Mouse (Mus musculus) mammary gland, adult 2 months (tissue): ENCODE results near the gene Itga9. TPM values are rescaled to one million over a fixed set of nuclear protein-coding genes. Genes with fewer than 3 reads are reported as not detected.

Experiments
- polyA plus RNA-seq: library from polyadenylated mRNA; depleted of rRNA; stranded (reverse); fragments of >200 nt; gene quantifications from 2 replicates; pipeline ENCODE4 v1.2.3, GENCODE M21; 2012; ENCODE audit warnings: low replicate concordance; rRNA removed

Gene Itga9
- 10.1 and 20.0 TPM in 2 replicates for polyA plus RNA-seq

GRCm38 (mm10) chr9:118606148-118606816, at the start of gene Itga9:
Gene Itga9 (plus strand): TSS chr9:118606690.

GRCm38 (mm10) chr9:118926111-118926650, 319.7 kb downstream of the Itga9 start, which contains the start of gene Ctdspl:
Gene Ctdspl (plus strand): TSS chr9:118926453.

Other genes starting within 250 kb of the Itga9 start
- gene Eomes, start 128.5 kb upstream of the Itga9 start, polyA plus RNA-seq: 1.1 and 8.2 TPM in 2 replicates
- gene Golga4, start 100.4 kb upstream of the Itga9 start, polyA plus RNA-seq: 6.2 and 14.0 TPM in 2 replicates